Mouse (Mus musculus): ENCODE data around the gene Obscn. TPM values are rescaled to one million over a fixed set of nuclear protein-coding genes. Genes with fewer than 3 reads are reported as not detected.
A peak's percentile ranks its signal among the peaks of the same experiment; 100 is the strongest.

The Obscn gene
- polyA plus RNA-seq, 1 experiment from 2014 or later = 0.24 TPM

DNA sequence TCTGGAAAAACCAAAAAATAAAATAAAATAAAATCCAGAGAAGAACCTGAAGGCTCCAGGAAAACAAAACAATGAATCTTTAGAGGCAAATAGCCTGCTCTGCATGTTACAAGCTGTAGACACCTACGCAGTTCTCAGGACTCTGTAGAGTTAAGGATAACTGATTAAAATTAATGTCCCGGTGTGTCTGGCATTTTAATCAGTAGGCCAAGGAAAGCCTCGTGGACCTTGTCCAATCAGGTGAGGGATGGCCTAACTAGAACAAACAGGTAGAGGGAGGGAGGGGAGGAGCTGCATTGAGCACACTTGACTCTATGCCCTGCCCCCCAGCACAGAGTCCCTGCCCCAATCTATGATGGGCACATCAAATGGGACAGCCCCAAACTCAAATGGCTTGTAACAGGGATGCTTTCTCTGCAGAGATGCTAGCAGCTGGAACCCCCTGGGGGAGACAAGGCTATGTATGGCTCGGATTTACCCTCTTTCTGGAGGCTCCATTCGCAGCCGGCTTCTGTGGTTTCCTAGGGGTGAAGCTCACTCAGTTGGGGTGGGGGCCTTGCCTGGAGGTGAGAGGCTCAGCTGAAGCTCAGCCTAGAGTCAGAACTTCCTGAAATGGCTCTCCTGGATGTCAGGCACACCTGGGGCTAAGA, 38.1 kb upstream of the Obscn start:
- Histone ChIP-seq H3K36me3 (ENCODE audit: control insufficient read depth, insufficient read depth, low read length) (no peaks in the 10 kb centered on the region), H3K4me1 (replicated peaks; ENCODE audit: control insufficient read depth, insufficient read depth) (no peaks in the 10 kb centered on the region), H3K4me2 (replicated peaks; ENCODE audit: low read depth) (no peak overlapping the region), H3K27ac (replicated peaks) (no peak overlapping the region), H3K4me3 (ENCODE audit: low read depth, low read length) (no peak overlapping the region), H3K27me3 (ENCODE audit: control insufficient read depth, insufficient read depth, low read length) (peaks cover 19% of the 10 kb centered on the region), H3K9me3 (ENCODE audit: control insufficient read depth, low read length) (no peaks in the 10 kb centered on the region), H3K9ac (ENCODE audit: low read length) (no peak overlapping the region)
- 48% methylated on average over 6 of the region's 6 CpGs for WGBS
- DNase-seq (ENCODE audit: low spot score) = no peak
- no peak for TF ChIP-seq EP300 (optimal IDR thresholded peaks at IDR 0.05)
- TF ChIP-seq CTCF (IDR thresholded peaks at IDR 0.05; ENCODE audit: low read depth) = no peak
- no peak for ATAC-seq (ENCODE audit: low FRiP score, low TSS enrichment)

DNA sequence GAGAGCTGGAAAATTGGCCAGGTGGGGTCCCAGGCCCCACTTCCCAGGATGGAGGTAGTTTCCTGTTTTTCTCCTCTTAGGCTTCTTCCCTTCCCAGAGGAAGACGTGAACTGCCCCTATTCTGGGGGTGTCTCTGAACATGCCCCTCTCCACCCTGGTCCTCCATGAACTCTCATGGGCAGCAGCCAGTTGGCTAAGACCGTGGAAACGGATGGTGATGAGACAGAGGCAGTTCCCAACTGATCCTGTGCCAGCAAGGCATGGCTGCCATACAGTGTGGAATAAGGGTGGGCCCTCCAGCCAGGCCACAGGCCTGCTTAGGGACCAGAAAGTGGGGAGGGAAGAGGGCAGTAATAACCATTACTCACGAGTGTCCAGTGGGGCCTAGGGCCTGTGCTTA, 34.3 kb upstream of the Obscn start:
- no peak overlapping the region; the same call in 1 of the 2 replicates for H3K9ac ChIP-seq (ENCODE audit: low read length)
- no peak overlapping the region for H3K4me3 ChIP-seq (ENCODE audit: low read depth, low read length)
- no peak overlapping the region for H3K27ac ChIP-seq (replicated peaks)
- ATAC-seq (ENCODE audit: low FRiP score, low TSS enrichment) (no peak), DNase-seq (ENCODE audit: low spot score) (no peak)
- H3K9me3 ChIP-seq (ENCODE audit: control insufficient read depth, low read length) = no peaks in the 10 kb centered on the region
- TF ChIP-seq CTCF (IDR thresholded peaks at IDR 0.05; ENCODE audit: low read depth) (no peak), EP300 (optimal IDR thresholded peaks at IDR 0.05) (no peak)
- H3K36me3 ChIP-seq (ENCODE audit: control insufficient read depth, insufficient read depth, low read length) = no peaks in the 10 kb centered on the region
- WGBS = 74% methylated on average over 4 of the region's 4 CpGs
- H3K27me3 ChIP-seq (ENCODE audit: control insufficient read depth, insufficient read depth, low read length) = no peaks in the 10 kb centered on the region; the same call in 1 of the 2 replicates
- H3K4me1 ChIP-seq (replicated peaks; ENCODE audit: control insufficient read depth, insufficient read depth) = no peaks in the 10 kb centered on the region
- no peak overlapping the region for H3K4me2 ChIP-seq (replicated peaks; ENCODE audit: low read depth)

DNA sequence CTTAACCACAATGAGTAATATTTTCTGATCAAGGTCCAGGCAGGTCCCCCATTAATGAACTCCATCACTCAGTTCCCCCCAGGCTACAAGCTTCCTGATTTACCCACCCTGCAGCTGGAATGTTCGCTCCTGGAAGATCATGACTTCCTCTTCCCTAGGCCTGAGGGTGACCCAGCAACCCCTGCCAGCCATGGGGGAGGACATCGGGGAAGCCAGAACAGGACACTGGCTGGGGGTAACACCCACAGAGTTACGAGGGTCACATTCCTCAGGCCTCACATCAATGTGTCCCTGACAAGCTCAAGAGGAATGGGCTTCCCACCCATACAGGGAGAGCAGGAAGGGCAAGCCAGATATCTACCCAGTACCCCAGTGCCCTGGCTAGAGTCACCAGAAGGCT, 33.6 kb upstream of the Obscn start:
- DNase-seq (ENCODE audit: low spot score) (no peak), ATAC-seq (ENCODE audit: low FRiP score, low TSS enrichment) (no peak)
- TF ChIP-seq EP300 (optimal IDR thresholded peaks at IDR 0.05) (no peak), CTCF (IDR thresholded peaks at IDR 0.05; ENCODE audit: low read depth) (no peak)
- Histone ChIP-seq H3K36me3 (ENCODE audit: control insufficient read depth, insufficient read depth, low read length) (no peaks in the 10 kb centered on the region), H3K4me3 (ENCODE audit: low read depth, low read length) (no peak overlapping the region), H3K9me3 (ENCODE audit: control insufficient read depth, low read length) (no peaks in the 10 kb centered on the region), H3K4me2 (replicated peaks; ENCODE audit: low read depth) (no peak overlapping the region), H3K4me1 (replicated peaks; ENCODE audit: control insufficient read depth, insufficient read depth) (no peaks in the 10 kb centered on the region), H3K27me3 (ENCODE audit: control insufficient read depth, insufficient read depth, low read length) (no peaks in the 10 kb centered on the region), H3K9ac (ENCODE audit: low read length) (0 out of 2 replicates have a peak overlapping the region, but pooled peaks have one; percentile 27), H3K27ac (replicated peaks) (no peak overlapping the region)
- WGBS = 52% methylated on average over 3 of the region's 3 CpGs

- WGBS = 55% methylated on average over 2 of the region's 2 CpGs
- H3K4me2 ChIP-seq (replicated peaks; ENCODE audit: low read depth) = no peak overlapping the region
- no peak for TF ChIP-seq CTCF (IDR thresholded peaks at IDR 0.05; ENCODE audit: low read depth)
- no peak for TF ChIP-seq EP300 (optimal IDR thresholded peaks at IDR 0.05)
These were observed 29.5 kb upstream of the Obscn start for GRCm38 (mm10) chr11:59165616-59166241.

DNA sequence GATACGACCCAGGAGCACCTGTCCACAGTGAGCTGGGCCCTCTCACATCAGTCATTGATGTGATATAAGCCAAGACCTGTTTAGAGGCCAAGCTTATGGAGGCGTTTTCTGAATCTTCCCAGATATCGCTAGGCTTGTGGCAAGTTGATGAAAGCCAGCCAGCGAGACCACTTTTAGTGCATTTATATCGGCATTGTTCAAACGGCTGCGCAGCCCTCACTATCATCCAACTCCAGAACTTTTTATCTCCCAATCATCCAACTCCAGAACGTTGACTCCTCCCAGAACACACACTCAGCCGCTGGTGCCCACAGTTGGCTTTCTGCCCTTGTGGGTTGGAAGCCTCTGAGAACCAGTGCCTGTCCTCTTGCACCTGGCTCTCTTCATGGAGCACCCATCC, 28.2 kb upstream of the Obscn start:
- Histone ChIP-seq H3K27me3 (ENCODE audit: control insufficient read depth, insufficient read depth, low read length) (no peaks in the 10 kb centered on the region), H3K4me2 (replicated peaks; ENCODE audit: low read depth) (no peak overlapping the region), H3K9ac (ENCODE audit: low read length) (no peak overlapping the region), H3K4me3 (ENCODE audit: low read depth, low read length) (no peak overlapping the region), H3K9me3 (ENCODE audit: control insufficient read depth, low read length) (no peaks in the 10 kb centered on the region), H3K4me1 (replicated peaks; ENCODE audit: control insufficient read depth, insufficient read depth) (0 out of 2 replicates have a peak, but pooled peaks cover 3% of the 10 kb centered on the region), H3K36me3 (ENCODE audit: control insufficient read depth, insufficient read depth, low read length) (no peaks in the 10 kb centered on the region), H3K27ac (replicated peaks) (peak overlapping the region; percentile 99)
- ATAC-seq (ENCODE audit: low FRiP score, low TSS enrichment) = no peak
- 80% methylated on average over 9 of the region's 9 CpGs for WGBS
- no peak for TF ChIP-seq EP300 (optimal IDR thresholded peaks at IDR 0.05)
- TF ChIP-seq CTCF (IDR thresholded peaks at IDR 0.05; ENCODE audit: low read depth) = no peak
- DNase-seq (ENCODE audit: low spot score) = no peak

More at GRCm38 (mm10) chr11:59165616-59166241, 29.5 kb upstream of the Obscn start:
- 0 out of 2 replicates have a peak, but pooled peaks cover 3% of the 10 kb centered on the region for H3K4me1 ChIP-seq (replicated peaks; ENCODE audit: control insufficient read depth, insufficient read depth)
- no peak overlapping the region for H3K4me3 ChIP-seq (ENCODE audit: low read depth, low read length)
- H3K9me3 ChIP-seq (ENCODE audit: control insufficient read depth, low read length) = no peaks in the 10 kb centered on the region
- ATAC-seq (ENCODE audit: low FRiP score, low TSS enrichment) (no peak), DNase-seq (ENCODE audit: low spot score) (no peak)
- no peak overlapping the region for H3K9ac ChIP-seq (ENCODE audit: low read length)
- peak overlapping the region; percentile 35; the same call in 1 of the 2 replicates for H3K27ac ChIP-seq (replicated peaks)
- H3K36me3 ChIP-seq (ENCODE audit: control insufficient read depth, insufficient read depth, low read length) = no peaks in the 10 kb centered on the region
- H3K27me3 ChIP-seq (ENCODE audit: control insufficient read depth, insufficient read depth, low read length) = no peaks in the 10 kb centered on the region
